Mouse (Mus musculus) gastrocnemius, postnatal 10 days (tissue): Measurements from ENCODE around the gene Lrp6. TPM values are rescaled to one million over a fixed set of nuclear protein-coding genes. Genes with fewer than 3 reads are reported as not detected.

Source experiments
- DNase-seq: peaks from one replicate; pipeline ENCODE4 v3.0.0; 2021; ENCODE audit warnings: mixed read lengths
- total RNA-seq, 2 experiments: library from RNA; stranded (reverse); gene quantifications; 2 replicates each; pipeline ENCODE4 v1.2.3; 2021

Lrp6 gene
- total RNA-seq, 2 experiments from 2014 or later = 47.9 to 54.3 TPM

DNA sequence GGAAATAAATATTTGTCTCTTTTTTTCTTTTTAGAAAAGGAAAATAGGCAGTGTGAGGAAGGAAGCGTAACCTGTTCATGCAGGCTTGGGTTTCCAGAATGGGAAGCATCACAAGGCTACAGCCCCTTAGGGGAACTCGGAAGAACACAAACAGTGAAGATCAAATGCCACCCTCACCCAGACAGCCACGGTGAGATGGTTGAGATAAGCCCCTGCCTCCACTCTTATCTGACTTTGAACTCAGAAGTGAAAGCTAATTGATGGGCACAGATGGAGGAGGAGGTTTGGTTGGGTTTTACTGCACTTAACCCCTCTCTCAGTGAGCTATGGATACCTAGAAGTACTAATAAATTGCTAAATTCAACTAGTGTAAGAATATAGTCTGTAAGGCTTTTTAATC lies 33.7 kb downstream of the Lrp6 start:
- no peak for DNase-seq

DNA sequence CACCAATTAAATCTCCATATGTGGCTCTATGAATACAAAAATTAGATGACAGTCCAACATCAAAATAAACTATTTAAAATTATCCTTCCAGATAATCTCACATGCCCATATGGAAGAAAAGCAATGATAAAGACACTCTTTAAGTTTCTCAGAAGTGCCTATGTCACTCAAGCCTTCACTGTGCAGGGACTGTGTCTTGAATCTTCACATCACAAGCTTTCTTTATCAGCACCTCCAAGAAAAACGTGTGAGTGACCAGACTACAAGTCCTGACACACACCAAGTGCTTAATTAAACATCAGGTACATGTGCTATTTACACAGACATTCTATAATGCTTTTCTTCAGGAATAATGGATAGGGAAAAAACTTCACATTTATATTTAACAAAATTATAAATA lies 34.8 kb downstream of the Lrp6 start:
- DNase-seq = no peak

DNA sequence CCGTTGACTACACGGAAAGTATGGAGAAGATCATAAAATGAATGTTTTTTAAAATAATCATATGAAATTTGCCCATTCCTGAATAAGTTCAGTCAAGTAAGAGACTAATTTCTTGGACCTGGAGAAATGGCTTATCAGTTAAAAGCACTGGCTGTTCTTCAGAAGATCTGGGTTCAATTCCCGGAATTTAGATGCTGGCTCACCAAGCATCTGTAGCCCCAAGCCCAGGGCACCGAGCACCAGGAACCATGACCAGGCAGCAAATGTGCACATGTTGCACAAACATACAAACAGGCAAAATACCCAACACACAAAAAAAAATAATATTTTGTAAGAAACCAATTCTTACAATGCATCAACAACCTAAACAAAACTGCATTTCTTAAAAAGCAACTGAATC lies 37.4 kb downstream of the Lrp6 start:
- no peak for DNase-seq

DNA sequence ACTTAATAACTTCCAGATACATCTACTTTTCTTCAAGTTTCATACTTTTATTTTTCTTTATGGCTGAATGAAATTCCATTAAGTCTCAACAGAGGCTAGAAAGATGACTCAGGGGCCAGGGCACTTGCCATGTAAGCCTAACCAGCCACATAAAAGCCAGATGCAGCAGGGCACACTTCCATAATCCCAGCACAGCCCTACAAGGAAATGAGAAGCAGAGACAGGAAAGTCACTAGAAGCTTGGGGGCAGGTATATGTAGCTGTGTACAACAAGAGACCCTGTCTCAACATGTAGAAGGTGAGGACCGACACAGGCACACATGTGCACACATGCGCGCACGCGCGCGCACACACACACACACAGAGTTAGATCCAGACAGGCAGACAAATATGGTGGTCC lies 38.4 kb downstream of the Lrp6 start:
- DNase-seq = no peak

DNA sequence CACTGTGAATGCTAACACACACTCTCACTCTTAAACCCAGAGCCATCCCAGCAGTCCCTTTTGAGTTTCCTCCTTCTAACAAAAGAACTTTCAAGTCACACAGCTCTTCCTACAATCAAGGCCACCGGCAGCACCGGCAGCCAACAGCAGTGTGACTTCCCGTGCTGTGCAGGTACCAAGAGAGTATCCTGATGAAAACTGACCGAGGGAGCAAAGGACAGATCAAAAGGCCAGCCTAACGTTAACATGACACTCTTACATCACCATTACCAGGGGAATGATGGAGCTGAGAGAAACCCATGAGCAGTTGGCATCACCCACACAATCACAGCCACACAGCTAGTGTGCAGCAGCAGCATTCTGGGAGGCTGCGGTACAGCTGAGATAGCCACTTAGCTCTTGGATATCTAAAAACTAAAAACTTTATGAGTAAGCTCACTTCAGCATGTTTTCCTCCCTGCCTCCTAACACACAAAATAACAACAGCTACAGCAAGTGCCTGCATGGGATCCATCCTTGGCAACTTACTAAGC lies 39.1 kb downstream of the Lrp6 start:
- no peak for DNase-seq

DNA sequence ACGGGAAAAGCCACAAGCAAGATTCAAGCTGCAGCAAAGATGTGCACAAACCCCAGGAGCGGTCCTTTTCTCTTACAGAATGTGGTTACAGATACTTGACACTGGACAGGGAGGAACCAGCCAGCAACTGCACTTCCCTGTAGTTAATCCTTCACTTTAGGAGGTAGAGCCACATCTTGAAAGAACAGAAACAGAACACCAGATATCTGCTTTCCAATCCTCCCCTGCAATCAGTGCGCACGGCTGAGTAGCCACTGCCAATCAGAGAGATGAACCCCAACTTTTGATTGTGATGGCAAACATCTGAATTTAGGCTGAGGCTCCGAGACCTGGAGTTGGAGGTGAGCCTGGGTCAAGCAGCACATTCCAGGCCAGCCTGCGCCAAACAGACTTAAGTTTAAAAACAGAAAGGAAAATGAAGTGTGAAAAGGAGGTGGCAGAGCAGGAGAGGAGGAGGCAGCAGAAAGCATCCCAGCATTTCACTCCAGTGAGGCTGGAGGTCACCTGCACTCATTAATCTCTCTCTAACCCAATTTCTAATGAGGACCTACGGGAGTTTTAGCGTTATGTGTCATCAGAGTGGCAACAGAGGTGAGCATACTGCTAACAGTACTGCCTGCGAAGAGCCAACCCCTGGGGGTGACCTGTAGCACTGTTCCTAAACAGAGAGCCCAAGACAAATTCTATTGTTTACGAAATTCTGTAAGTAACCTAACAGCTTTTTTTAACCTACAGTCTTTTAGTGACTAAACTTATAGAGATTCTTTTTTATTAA lies 39.8 kb downstream of the Lrp6 start:
- no peak for DNase-seq

DNA sequence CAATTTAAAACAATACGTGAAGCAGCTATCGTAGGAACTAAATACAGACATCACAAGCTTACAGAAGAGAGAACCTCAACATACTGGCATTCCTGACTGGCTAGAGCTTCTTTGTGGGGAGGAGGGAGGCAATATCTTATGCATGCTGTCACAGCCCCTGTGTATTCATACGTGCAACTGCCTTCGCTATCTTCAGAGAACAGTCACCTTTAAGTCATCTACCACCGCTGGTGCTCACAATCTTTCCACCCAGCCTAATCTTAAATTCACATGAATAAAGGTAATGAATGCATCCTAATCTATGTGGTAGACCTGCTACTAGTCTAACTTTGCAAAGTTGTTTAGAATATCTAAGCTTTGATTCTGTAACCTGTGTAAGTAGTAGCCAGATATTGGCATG lies 40.5 kb downstream of the Lrp6 start:
- no peak for DNase-seq

DNA sequence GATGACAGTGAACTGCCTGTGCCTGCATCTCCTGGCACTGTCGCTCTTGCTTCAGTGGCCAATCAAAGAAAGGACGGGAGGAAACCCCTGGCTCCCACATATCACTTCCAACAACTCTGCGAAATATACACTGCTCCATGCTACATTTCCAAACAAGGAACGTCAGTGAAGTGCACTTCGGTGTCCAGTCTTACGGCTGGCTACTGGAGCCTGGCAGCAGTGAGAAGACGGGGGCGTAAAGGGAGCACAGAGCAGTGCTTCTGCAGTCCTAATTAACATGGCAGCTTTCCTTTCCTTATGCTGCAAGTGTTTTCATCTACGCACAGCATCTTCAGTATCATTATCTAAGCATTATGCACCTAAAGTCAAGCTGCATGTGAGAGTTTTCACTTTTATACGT lies 45.4 kb downstream of the Lrp6 start:
- DNase-seq = no peak

DNA sequence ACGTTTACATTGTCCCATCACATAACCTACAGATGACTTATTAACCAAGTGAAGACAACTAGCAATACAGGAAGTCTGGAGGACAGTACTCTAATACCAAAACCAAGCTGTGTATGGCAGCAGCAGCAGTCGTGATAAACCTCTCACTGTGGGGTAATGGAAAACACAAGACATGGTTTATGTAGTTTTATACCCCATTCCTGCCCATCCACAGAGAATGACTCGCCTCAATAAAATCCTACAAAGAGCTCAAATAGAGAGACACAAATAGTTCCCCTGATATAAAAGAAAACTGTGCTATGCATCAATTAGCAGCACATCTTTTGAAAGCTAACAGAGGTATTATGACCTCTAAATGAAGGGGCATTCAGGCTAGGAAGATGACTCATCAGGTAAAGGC lies 45.9 kb downstream of the Lrp6 start:
- DNase-seq = no peak

DNA sequence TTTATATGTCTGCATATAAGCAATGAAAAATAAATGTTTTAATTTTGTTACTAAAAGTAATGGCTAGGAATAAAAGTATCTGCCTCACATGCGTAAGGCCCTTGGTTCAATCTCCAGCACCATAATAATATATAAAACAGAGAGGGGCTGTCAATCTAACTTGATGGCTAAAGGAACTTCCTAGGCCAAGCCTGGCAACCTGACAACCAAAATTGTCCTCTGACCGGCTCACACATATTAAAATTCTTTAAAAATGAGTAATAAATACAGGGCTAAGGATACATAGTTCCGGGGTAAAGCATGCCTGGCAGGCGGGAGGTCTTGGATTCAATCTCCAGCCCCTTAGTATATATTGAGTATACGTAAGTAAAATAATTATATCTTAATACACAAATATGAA lies 48.3 kb downstream of the Lrp6 start:
- DNase-seq = no peak

DNA sequence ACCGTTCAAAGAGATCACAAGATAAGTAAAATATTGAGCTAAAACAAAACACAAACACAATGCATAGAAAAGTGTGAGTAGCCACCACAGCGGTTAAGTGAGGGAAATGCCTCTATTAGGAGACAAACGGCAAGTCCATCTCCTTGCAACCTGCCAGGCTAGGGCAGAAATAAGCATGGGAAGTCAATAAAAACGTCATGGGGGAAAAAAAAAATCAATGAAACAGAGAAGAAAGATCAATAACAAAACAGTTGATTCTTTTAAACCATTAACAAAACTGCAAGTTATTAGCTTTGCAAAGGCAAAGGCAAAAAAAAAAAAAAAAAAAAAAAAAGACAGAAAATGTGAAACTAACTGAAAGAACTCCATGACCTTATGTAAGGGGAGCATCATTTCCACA lies 49.6 kb downstream of the Lrp6 start:
- DNase-seq = no peak

DNA sequence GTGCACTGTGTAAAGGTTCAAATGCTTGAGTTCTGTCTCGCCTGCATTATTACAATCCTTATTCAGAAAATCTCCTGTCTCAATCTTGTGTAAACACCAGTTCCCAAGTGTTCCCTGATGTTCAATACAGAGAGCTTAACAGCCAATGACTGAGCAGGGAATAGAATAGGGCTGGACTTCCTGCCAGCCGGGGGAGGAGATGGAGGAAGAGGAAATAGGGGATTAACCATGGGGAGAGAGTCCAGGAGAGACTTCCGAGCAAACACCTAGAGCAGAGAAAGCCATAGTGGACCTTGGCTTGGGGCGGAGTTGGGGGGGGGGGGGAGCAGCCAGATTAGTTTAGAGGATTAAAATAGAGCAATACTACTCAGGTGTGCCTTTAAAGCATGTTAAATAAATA lies 51.3 kb downstream of the Lrp6 start:
- DNase-seq = no peak

DNA sequence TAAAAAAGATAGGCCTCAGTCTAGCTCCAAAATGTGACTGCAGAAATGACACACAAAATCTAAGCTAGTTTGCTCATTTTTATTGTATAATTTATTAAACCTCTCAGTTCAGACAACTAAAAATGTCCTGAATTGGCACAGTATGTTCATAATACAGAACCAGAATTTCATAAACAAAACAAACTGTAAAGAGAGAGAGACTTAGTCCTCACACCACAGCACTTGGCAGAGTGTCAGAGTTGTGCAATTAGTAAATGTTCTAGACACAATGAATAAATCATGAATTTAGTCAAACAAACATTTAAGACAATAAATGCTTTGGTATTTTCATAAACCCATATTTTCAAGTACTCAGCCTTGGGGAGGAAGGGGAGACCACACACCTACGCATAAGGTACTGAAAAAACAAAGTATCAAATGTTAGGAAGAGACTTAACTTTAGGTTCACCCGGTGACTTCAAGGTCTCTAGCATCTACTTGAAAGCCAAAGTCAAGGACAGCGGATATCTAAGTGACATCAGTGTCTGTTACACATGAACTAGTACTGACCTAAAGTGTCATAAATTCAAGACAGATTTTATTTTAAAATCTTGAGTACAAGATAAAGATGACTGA lies 52.8 kb downstream of the Lrp6 start:
- no peak for DNase-seq

DNA sequence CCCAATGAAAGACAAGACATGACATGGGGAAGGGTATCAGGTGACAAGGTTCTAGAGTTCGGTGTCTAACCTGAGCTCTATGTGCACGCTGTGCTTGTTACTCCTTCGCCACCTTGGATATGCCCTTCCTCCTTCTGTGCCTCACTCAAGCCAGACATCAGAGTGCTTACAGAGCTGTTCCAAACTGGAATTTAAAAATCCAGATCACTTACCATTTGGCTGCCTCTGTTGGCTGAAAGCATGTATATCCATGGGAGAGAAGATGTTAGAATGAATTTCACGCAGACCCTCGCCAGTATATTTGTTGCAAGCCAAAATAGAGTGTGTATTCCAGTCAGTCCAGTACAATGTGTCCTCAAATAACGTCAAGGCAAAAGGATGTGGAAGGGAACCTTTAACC lies 53.8 kb downstream of the Lrp6 start:
- no peak for DNase-seq

DNA sequence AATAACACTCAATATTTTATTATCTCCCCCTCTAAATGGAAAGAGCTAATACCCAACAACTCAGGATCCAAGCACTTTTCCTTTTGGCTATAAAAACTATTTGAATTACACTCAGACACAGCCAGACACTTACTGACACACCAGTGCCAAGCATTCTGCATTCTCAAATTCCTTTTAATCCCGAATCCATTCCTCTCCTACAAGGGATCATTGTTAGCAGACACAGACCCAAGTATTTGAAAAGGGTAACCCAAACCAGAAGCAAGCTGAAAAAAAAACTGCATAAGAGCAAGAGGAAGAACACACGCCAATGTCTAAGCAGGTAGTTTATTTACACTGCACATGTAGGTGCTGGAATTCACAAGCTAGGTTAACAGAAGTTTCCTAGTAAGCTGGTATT lies 54.3 kb downstream of the Lrp6 start:
- no peak for DNase-seq

DNA sequence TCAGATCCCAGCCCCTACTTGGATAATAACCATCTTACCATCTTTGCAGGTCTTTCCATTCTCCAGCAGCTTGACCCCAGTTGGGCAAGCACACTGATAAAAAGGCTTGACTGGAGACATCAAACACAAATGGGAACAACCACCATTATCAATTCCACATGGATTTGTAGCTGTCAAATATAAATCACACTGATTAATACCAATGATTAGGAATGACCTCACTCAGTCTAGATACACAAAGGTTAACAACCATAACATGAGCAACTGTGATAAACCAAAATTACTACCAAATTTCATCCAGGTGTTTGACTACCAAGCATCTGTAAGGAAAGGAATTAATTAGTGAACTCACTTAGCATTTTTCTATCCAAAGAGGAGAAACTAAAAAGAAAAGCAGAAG lies 55.6 kb downstream of the Lrp6 start:
- DNase-seq = no peak

DNA sequence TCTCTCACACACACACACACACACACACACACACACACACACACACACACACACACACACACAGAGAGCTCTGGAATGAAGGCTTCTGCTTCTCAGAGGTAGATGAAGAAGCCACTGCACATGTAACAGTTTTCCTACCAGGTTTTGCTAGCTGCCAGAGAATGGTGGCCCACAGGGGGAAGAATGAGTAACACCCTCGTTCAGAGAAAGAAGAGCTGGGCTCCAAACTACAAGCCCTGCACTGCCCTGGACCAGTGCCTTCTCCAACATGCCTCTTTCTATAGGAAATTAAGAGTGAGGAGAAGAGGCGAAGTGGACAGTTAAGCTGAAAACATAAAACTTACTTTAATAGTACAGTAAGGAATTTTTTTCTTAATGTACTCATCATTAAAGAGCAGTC lies 56.5 kb downstream of the Lrp6 start:
- DNase-seq = no peak

DNA sequence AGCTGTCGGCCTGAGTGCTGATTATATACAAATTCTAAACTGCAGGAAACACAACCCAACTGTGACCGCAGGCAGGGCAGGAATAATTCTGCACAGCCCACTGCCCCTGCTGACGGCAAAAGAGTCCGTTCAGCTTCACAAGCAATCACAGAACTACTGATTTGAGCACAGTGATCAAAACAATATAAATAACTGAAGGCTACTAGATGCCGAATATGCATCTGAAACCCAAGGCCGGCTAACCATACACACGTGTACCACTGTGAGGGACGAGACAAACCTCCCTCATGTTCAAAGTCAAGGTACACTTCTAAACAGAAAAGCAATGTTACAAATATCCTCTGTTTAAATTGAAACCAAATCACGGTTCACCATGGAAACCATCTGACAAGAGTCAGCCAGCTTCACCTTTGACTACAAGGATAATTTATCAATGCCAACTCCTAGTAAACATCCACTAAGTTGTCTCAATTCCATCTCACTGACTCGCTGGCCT lies 57.0 kb downstream of the Lrp6 start:
- DNase-seq = no peak

DNA sequence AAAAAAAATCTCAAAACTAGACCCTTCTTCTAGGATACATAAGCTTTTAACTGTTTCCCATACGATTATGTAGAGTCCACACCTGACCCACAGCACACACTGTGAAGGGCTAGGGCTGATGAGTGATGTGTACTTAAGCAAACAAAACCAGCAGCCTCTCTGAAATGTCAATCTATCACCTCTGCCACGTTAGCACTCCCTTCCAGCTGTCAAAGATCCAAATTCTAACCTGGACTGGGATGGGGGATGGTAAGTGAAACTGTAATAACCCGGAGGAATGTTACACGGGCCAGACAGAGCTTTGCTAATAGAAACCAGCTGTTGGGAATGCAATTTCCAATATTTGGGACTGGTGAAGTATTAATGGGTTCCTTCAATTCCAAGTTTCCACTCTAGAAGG lies 61.9 kb downstream of the Lrp6 start:
- DNase-seq = no peak

DNA sequence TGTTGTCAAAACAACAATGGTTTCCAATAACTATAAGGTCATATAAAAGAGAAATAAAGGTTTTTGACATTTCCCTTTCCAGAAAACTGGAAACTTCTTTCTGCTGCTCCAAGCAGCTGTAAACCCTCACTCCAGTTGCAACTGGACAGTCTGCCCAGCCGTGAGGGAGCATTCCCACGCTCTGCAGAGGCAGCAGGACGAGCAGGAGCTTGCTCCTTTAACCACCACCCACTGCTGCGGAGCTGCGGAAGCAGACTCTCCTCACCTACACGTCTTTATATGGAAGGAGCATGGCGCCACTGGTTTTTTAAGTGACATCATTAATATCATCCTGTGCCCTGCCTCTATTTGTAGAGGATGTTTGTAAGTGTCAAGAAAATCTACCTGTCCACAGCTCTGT lies 64.4 kb downstream of the Lrp6 start:
- no peak for DNase-seq

DNA sequence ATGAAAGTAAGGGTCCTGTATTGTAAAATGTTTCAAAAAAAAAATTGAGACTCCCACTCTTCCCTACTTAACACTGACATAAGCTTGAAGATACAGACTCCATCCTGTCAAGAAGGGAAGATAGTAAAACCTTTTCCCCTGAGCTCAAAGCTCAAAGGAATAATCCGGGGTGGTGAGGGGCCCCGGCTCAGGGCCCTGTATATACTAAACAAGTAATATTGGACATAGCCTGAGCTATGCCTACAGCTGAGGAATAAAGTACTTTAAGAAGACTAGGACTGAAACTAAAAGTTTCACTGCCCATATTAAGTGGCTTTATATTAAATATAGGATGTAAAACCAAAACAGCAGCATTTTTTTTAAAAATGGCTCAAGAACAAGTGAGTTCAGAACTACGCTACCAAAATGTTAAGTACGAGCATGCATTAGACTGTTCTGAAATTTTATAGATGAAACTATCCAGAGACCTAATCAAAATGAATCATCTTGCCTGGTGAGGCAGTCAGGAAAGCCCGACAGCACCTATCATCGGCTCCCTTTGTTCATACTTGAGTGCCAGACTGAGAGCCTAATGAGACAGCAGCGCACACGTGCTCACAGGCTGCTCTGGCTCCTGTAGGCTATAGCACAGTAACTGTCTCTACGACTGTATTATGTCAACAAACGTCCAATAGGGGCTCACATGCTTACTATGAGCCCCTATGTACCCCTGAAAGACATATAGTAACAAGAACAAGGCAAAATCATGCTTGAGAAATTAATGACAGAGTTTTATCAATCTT lies 66.2 kb downstream of the Lrp6 start:
- no peak for DNase-seq

DNA sequence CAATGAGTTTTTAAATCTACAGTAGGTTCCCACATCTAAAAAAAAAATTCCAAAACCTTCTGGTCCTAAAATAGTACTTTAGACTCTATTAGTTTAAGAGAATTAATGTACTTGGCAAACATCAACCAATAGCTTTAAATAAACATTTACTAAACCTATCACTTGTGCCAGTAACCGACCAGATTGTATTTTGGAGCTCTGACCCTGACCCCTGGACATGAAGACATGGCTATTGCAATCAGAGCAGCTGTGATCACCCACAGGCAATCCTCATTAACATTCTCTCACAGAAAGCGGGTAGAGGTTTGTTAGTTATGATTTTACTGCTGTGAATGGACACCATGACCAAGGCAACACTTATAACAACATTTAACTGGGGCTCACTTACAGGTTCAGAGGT lies 67.7 kb downstream of the Lrp6 start:
- DNase-seq = no peak

DNA sequence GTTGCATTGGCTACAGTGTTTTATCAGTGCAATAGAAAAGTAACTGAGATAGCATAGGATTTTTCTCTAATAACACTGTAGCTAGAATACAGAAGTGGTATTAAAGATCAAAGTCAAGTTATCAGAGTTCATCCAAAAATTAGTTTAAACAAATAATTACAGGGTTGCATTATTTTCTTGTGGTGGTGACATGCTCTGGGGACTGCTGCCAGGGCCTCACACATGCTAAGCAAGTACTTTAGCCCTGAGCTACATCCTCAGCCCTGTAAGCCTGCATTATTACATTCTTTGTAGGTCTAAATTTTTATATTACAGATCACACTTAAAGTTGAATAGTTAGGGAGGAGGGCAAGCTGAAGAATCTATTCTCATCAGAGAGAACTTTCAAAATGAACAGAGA lies 68.2 kb downstream of the Lrp6 start:
- DNase-seq = no peak
